Mouse (Mus musculus) neural tube, embryonic 15.5 days (tissue): ENCODE data around the gene Pard3b. TPM values are rescaled to one million over a fixed set of nuclear protein-coding genes. Genes with fewer than 3 reads are reported as not detected.
A peak's percentile ranks its signal among the peaks of the same experiment; 100 is the strongest.

Experiments
- ATAC-seq: fragments of 200-750 bp; cut with Nextera tagmentation; 2 replicates; pipeline ENCODE4 v1.8.0; 2017; ENCODE audit warnings: mild to moderate bottlenecking, moderate TSS enrichment, moderate library complexity; ENCODE audit not compliant: low FRiP score
- H3K27ac ChIP-seq: fragments of 300-500 bp; sonication (generic); replicated peaks from 2 replicates; pipeline ENCODE4 v1.5.1; 2015; ENCODE audit warnings: mild to moderate bottlenecking, inconsistent platforms
- H3K27me3 ChIP-seq: fragments of 300-500 bp; sonication (generic); replicated peaks from 2 replicates; pipeline ENCODE4 v1.6.1; 2015; ENCODE audit warnings: inconsistent platforms
- H3K36me3 ChIP-seq: fragments of 300-500 bp; sonication (generic); 2 replicates; pipeline ENCODE4 v1.6.1; 2015; ENCODE audit warnings: inconsistent platforms
- H3K4me1 ChIP-seq: fragments of 300-500 bp; sonication (generic); 2 replicates; pipeline ENCODE4 v1.6.1; 2015; ENCODE audit warnings: inconsistent platforms
- H3K4me2 ChIP-seq: fragments of 300-500 bp; sonication (generic); 2 replicates; pipeline ENCODE4 v1.6.1; 2015; ENCODE audit warnings: inconsistent platforms, mild to moderate bottlenecking, moderate library complexity
- H3K4me3 ChIP-seq: fragments of 300-500 bp; sonication (generic); replicated peaks from 2 replicates; pipeline ENCODE4 v1.5.1; 2015; ENCODE audit warnings: mild to moderate bottlenecking, inconsistent platforms
- H3K9ac ChIP-seq: fragments of 300-500 bp; sonication (generic); replicated peaks from 2 replicates; pipeline ENCODE4 v1.6.1; 2015; ENCODE audit warnings: mild to moderate bottlenecking, inconsistent platforms
- H3K9me3 ChIP-seq: fragments of 300-500 bp; sonication (generic); replicated peaks from 2 replicates; pipeline ENCODE4 v1.6.1; 2016; ENCODE audit warnings: inconsistent platforms
- WGBS: fragments of 180-500 bp; shearing (Covaris S2); methylation state at CpG from one replicate; pipeline ENCODE4 v1.1.7; 2015; ENCODE audit warnings: mixed read lengths; 5-methylcytosine and 5-hydroxymethylcytosine counted together
- polyA plus RNA-seq: library from polyadenylated mRNA; unstranded; fragments of >200 nt; fragmentation: Nextera tagmentation; extraction: Ambion mirVana; gene quantifications from 2 replicates; pipeline ENCODE4 v1.2.1, GENCODE M21; 2015

Gene Pard3b
- polyA plus RNA-seq, result 8.6 and 10.2 TPM in 2 replicates

- Histone ChIP-seq H3K27ac (peak within 1 kb of the TSS; percentile 37; the same call in 1 of the 2 replicates), H3K27me3 (no peaks in the 10 kb centered on the region; the same call in 1 of the 2 replicates), H3K4me1 (peaks cover 15% of the 10 kb centered on the region), H3K4me3 (peak within 1 kb of the TSS; percentile 81), H3K9me3 (no peaks in the 10 kb centered on the region), H3K36me3 (no peaks in the 10 kb centered on the region), H3K9ac (peak within 1 kb of the TSS; percentile 68), H3K4me2 (peak within 1 kb of the TSS; percentile 95)
- WGBS, result 1% methylated on average over 60 of the region's 60 CpGs
- peak; percentile 80 for ATAC-seq
Observed at GRCm38 (mm10) chr1:61638347-61639111, at the start of gene Pard3b. TSS of gene Pard3b (plus strand) at chr1:61638824.

DNA sequence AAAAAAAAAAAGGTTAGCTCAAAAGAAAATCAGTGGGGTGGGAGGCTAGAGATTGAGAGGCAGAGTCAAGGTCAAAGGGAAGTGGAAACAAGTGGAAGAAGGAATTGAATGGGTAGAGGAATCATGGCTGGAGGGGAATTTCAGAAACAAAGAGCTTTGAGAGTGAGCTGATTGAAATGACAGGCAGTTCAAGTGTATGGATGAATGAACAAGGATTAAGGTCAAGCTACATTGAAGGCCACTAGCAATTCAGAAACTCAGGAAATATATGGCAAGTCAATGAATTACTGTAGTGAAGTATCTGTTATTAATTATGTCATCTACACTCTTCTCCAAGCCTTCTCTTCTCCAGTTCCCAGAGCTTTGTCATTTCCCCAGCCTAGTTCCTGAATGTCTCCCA, 22.4 kb upstream of the Pard3b start:
- H3K27ac ChIP-seq, result no peak overlapping the region
- no peak overlapping the region for H3K4me2 ChIP-seq
- H3K4me1 ChIP-seq, result 0 out of 2 replicates have a peak, but pooled peaks cover 3% of the 10 kb centered on the region
- H3K4me3 ChIP-seq, result no peak overlapping the region
- no peaks in the 10 kb centered on the region for H3K9me3 ChIP-seq
- no peaks in the 10 kb centered on the region for H3K36me3 ChIP-seq
- no peak overlapping the region for H3K9ac ChIP-seq
- no peak for ATAC-seq
- H3K27me3 ChIP-seq, result no peaks in the 10 kb centered on the region

DNA sequence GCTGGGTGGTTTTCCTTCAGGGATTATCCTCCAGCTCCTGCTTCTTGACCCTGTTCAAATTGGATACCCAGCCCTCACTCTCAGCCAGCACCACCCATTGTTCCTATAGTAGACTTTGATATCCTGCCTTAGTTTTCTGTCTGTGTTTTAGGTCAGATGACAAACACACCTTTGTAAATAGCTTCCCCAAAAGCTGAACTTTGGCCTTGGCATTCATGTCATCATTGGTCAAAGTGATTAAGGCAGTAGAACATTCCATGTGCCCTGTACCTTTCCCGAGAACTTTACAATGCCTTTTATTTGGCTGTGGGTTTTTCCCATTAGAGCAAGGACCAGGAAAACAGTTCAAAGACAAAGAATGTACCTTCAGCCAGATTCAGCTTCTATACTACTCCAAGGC, 18.0 kb upstream of the Pard3b start:
- Histone ChIP-seq H3K36me3 (no peaks in the 10 kb centered on the region), H3K9ac (no peak overlapping the region), H3K4me1 (0 out of 2 replicates have a peak, but pooled peaks cover 3% of the 10 kb centered on the region), H3K27me3 (no peaks in the 10 kb centered on the region), H3K27ac (no peak overlapping the region), H3K4me2 (no peak overlapping the region), H3K4me3 (no peak overlapping the region), H3K9me3 (no peaks in the 10 kb centered on the region)
- ATAC-seq, result no peak
- 59% methylated on average over 1 of the region's 1 CpGs for WGBS

DNA sequence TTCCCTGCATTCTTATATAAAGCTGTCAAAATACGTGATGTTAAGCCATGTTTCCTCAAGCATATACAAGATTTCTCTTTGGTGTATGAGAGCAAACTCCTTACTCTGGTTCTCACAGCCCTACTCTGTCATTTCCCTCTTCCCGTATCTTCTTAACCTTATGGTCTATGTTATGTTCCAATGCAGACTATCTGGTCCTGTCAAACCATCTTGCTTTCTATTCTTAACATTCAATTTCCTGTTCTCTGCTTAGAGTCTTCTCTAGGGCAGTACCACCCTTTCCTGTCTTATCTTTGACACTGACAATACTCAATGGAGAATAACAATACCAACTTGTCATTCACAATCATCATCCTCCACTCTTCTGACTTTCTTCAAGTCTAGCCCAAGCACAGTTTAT, 8.8 kb upstream of the Pard3b start:
- no peak overlapping the region for H3K27ac ChIP-seq

DNA sequence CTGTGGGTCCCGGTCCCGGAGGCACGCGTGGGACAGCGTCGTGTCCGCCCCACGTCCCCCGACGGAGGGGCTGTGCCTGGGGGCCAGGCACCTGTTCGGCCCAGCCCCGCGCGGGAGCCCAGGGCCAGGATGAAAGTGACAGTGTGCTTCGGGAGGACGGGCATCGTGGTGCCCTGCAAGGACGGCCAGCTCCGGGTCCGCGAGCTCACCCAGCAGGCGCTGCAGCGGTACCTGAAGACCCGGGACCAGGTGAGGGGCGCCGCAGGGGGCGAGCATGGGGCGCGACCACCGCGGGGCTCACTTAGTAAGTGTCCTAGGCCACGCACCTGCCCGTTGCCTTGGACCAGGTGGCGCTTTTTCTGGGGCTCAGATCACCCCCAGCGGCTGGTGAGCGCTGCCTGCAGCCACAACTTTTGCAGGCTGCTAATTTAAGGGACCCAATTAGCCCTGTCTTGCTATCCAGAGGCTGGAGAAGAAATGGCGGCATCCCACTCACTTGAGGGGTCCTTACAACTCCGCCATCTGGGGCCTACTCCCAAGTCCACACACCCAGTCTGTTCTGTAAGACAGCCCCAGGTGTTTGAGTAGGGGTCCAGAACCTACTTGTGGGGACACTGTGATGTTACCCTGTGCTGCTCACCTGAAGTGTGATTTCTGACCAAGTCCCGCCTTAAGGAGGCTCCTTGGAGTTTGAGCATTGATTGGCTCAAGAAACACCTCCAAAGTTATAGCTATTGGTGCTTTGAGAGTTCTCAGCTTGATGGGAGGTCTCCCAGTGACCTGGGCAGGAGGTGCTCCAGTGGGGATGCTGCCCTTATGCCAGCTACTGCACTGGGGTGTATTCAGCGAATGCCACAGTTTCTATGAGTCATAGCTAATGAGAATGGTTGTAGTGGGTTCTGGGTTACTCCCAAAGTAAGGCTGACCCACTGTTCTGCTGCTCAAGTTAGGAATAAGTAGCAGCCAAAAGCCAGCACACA, 780 bp downstream of the Pard3b start:
- H3K27ac ChIP-seq, result peak overlapping the region; percentile 37; the same call in 1 of the 2 replicates
- 5% methylated on average over 33 of the region's 40 CpGs for WGBS
- peak overlapping the region; percentile 81 for H3K4me3 ChIP-seq
- no peaks in the 10 kb centered on the region for H3K9me3 ChIP-seq
- peak; percentile 81 for ATAC-seq
- H3K36me3 ChIP-seq, result no peaks in the 10 kb centered on the region
- peaks cover 15% of the 10 kb centered on the region for H3K4me1 ChIP-seq
- peak overlapping the region; percentile 68 for H3K9ac ChIP-seq
- no peaks in the 10 kb centered on the region; the same call in 1 of the 2 replicates for H3K27me3 ChIP-seq
- peak overlapping the region; percentile 95 for H3K4me2 ChIP-seq

More for the DNA sequence above, 8.8 kb upstream of the Pard3b start:
- Histone ChIP-seq H3K4me2 (no peak overlapping the region), H3K9ac (no peak overlapping the region), H3K27me3 (no peaks in the 10 kb centered on the region), H3K9me3 (no peaks in the 10 kb centered on the region), H3K36me3 (no peaks in the 10 kb centered on the region), H3K4me3 (no peak overlapping the region), H3K4me1 (no peaks in the 10 kb centered on the region)
- WGBS, result 87% methylated on average over 2 of the region's 2 CpGs
- no peak for ATAC-seq

GRCm38 (mm10) chr1:61641880-61642279, 3.3 kb downstream of the Pard3b start:
- no peak overlapping the region for H3K4me2 ChIP-seq
- H3K27me3 ChIP-seq, result no peaks in the 10 kb centered on the region; the same call in 1 of the 2 replicates
- no peaks in the 10 kb centered on the region for H3K36me3 ChIP-seq
- no peak overlapping the region for H3K27ac ChIP-seq
- H3K9me3 ChIP-seq, result no peaks in the 10 kb centered on the region
- no peak overlapping the region for H3K4me3 ChIP-seq
- WGBS, result 66% methylated on average over 4 of the region's 4 CpGs
- no peak for ATAC-seq
- no peak overlapping the region for H3K9ac ChIP-seq
- peaks cover 15% of the 10 kb centered on the region for H3K4me1 ChIP-seq

DNA sequence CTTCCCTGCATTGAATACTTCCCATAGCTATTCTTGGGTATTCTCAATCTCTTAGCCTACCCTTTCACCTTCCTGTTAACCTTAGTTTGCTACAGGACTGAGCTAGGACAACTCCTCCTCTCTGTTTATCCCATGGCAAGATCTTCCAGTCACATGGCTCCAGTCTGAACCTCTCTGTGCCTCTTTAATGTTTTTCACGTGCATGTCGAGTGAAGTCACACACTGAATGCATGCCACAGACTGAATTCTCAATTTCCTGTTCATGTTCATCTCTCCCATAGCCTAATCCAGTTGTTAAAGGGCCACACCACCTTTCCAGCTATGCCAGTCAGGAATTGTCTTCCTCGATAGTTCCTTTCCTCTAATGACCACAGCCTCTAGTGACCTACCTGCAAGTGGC, 6.4 kb downstream of the Pard3b start:
- 81% methylated on average over 3 of the region's 3 CpGs for WGBS
- no peak for ATAC-seq
- no peak overlapping the region for H3K9ac ChIP-seq
- H3K27ac ChIP-seq, result no peak overlapping the region
- H3K4me1 ChIP-seq, result peaks cover 6% of the 10 kb centered on the region; the same call in 1 of the 2 replicates
- H3K4me2 ChIP-seq, result no peak overlapping the region
- no peaks in the 10 kb centered on the region for H3K9me3 ChIP-seq
- H3K36me3 ChIP-seq, result no peaks in the 10 kb centered on the region
- no peak overlapping the region for H3K4me3 ChIP-seq
- no peaks in the 10 kb centered on the region for H3K27me3 ChIP-seq

DNA sequence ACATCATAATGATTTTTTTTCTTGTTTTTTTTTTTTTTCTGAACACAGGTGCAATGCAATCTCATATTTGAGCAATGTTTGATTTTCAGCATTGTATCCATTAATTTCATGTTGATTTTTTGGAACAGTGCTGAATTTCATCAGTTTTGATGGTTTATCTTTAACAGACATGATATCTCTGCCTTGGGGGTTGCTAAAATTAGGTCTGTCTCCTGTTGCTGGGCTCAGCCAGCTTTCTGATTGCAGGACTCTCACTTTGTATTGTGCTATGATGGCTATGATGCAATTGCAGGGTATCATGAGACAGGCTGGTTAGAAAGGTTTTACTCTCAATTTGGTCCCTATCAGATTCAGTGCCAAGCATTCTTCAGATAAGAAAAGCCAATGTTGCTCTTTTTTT, 11.3 kb downstream of the Pard3b start:
- H3K4me3 ChIP-seq, result no peak overlapping the region
- no peaks in the 10 kb centered on the region for H3K27me3 ChIP-seq
- ATAC-seq, result no peak
- H3K4me2 ChIP-seq, result no peak overlapping the region
- H3K9me3 ChIP-seq, result no peaks in the 10 kb centered on the region
- no peak overlapping the region for H3K9ac ChIP-seq
- H3K36me3 ChIP-seq, result no peaks in the 10 kb centered on the region
- no peak overlapping the region for H3K27ac ChIP-seq
- H3K4me1 ChIP-seq, result peaks cover 6% of the 10 kb centered on the region; the same call in 1 of the 2 replicates

GRCm38 (mm10) chr1:61651454-61652271, 13.0 kb downstream of the Pard3b start:
- WGBS, result 48% methylated on average over 1 of the region's 1 CpGs
- no peak for ATAC-seq
- Histone ChIP-seq H3K27ac (no peak overlapping the region), H3K9me3 (no peaks in the 10 kb centered on the region), H3K4me3 (no peak overlapping the region), H3K36me3 (no peaks in the 10 kb centered on the region), H3K4me1 (peaks cover 6% of the 10 kb centered on the region; the same call in 1 of the 2 replicates), H3K27me3 (no peaks in the 10 kb centered on the region), H3K9ac (no peak overlapping the region), H3K4me2 (no peak overlapping the region)

DNA sequence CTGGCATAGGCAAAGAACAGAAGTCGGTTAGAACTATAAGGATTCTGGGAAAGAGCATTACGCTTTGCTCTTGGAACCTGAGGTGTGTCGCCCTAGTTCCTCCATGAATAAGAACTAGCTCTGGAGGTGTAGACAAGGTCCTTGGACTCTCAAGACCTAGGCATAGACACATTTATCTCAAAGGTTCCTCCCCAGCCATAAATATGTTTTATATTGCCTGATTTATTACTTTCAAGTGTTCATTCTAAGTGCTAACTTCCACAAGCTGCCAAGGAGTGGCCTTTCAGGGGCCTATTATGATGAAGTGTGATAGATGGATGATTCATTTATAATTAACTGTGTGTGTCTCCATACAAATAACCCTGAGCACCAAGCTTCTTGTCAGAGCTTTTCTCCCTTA, 19.1 kb downstream of the Pard3b start:
- Histone ChIP-seq H3K4me2 (no peak overlapping the region), H3K9ac (no peak overlapping the region), H3K27me3 (no peaks in the 10 kb centered on the region), H3K36me3 (no peaks in the 10 kb centered on the region), H3K27ac (no peak overlapping the region), H3K4me1 (no peaks in the 10 kb centered on the region), H3K4me3 (no peak overlapping the region), H3K9me3 (no peaks in the 10 kb centered on the region)
- no peak for ATAC-seq
- 89% methylated on average over 3 of the region's 3 CpGs for whole genome bisulfite sequencing

- no peak overlapping the region for H3K9ac ChIP-seq
- H3K4me3 ChIP-seq, result no peak overlapping the region
- no peak overlapping the region for H3K4me2 ChIP-seq
- no peak for ATAC-seq
- H3K27me3 ChIP-seq, result no peaks in the 10 kb centered on the region
- no peaks in the 10 kb centered on the region for H3K36me3 ChIP-seq
- no peak overlapping the region for H3K27ac ChIP-seq
- H3K4me1 ChIP-seq, result no peaks in the 10 kb centered on the region
- 93% methylated on average over 3 of the region's 3 CpGs for WGBS
- no peaks in the 10 kb centered on the region for H3K9me3 ChIP-seq
Observed at GRCm38 (mm10) chr1:61659931-61660330, 21.3 kb downstream of the Pard3b start.
